Comparison of ENCODE assay signal across 8 mouse cellular contexts in the genomic region with DNA sequence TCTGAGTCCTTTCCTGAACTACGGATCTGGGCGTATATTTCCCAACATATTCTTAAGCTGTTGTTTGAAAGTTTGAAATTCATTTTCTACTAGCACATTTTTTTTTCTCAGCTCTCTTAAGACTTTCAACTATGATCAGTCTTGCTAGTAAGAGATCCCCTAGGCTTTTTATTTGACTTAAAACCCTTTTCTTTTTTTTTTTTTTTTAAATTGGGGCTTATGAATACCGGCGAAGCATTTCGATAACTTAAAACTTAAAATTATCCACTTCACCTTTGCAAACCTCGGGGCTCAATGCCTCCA. TPM values are rescaled to one million over a fixed set of nuclear protein-coding genes. Genes with fewer than 3 reads are reported as not detected.
A peak's percentile ranks its signal among the peaks of the same experiment; 100 is the strongest.
DNase-seq lines count a peak whose midpoint lies in the region; ATAC-seq and TF ChIP-seq lines count a peak whose summit lies in the region.

No protein-coding gene starts in this region.

- H3K4me3 ChIP-seq in liver, adult 2 months (ENCODE audit: insufficient read depth, low read depth, low read length): peak overlapping the region; percentile 55
- H3K4me3 ChIP-seq in embryonic facial prominence, embryonic 11.5 days (ENCODE audit: low read depth, low read length): peak overlapping the region; percentile 97
- H3K4me3 ChIP-seq in intestine, embryonic 14.5 days (ENCODE audit: low read depth, low read length): peak overlapping the region; percentile 80
- H3K4me3 ChIP-seq in myocyte: peak overlapping the region; percentile 77

- peak overlapping the region; percentile 96 for H3ac ChIP-seq in myocyte (ENCODE audit: control insufficient read depth, insufficient read length)

- no peak for TF ChIP-seq POLR2A in liver, adult 2 months (IDR thresholded peaks at IDR 0.05; ENCODE audit: extremely low read depth, insufficient read depth, low read length)
- TF ChIP-seq POLR2A in myocyte (IDR thresholded peaks at IDR 0.05; ENCODE audit: insufficient read length, low read depth): no peak

- peak overlapping the region; percentile 72 for H3K4me2 ChIP-seq in embryonic facial prominence, embryonic 11.5 days (ENCODE audit: low read depth, low read length)
- H3K4me2 ChIP-seq in intestine, embryonic 14.5 days (ENCODE audit: low read length): peak overlapping the region; percentile 65
- H3K4me2 ChIP-seq in myocyte (ENCODE audit: low read depth): peak overlapping the region; percentile 88

- 2% methylated on average over 6 of the region's 6 CpGs for WGBS in liver, adult 2 months
- WGBS in embryonic facial prominence, embryonic 11.5 days: 6% methylated on average over 6 of the region's 6 CpGs
- WGBS in intestine, embryonic 14.5 days: 4% methylated on average over 6 of the region's 6 CpGs

- no peak for DNase-seq in liver, adult 2 months (ENCODE audit: extremely low read depth, low read depth, low spot score)
- DNase-seq in liver: no peak
- DNase-seq in embryonic facial prominence, embryonic 11.5 days (ENCODE audit: low spot score): no peak
- no peak for DNase-seq in intestine, embryonic 14.5 days (ENCODE audit: low spot score)
- DNase-seq in urinary bladder, adult 2 months (ENCODE audit: low spot score): no peak
- no peak for DNase-seq in ovary, postnatal 10 days (ENCODE audit: low spot score)
- no peak for DNase-seq in layer of hippocampus, adult 9-11 months

- H3K36me3 ChIP-seq in liver, adult 2 months (ENCODE audit: control insufficient read depth, insufficient read depth, low read length): no peaks in the 10 kb centered on the region
- no peaks in the 10 kb centered on the region for H3K36me3 ChIP-seq in embryonic facial prominence, embryonic 11.5 days (replicated peaks; ENCODE audit: control insufficient read depth, insufficient read depth, low read depth, low read length)
- no peaks in the 10 kb centered on the region for H3K36me3 ChIP-seq in intestine, embryonic 14.5 days (ENCODE audit: control insufficient read depth, insufficient read depth, low read length)
- H3K36me3 ChIP-seq in myocyte (ENCODE audit: control insufficient read depth, insufficient read depth): no peaks in the 10 kb centered on the region

- no peaks in the 10 kb centered on the region for H3K9me3 ChIP-seq in embryonic facial prominence, embryonic 11.5 days (replicated peaks; ENCODE audit: control insufficient read depth, low read length)
- H3K9me3 ChIP-seq in intestine, embryonic 14.5 days (ENCODE audit: control insufficient read depth, low read length): no peaks in the 10 kb centered on the region

- H3K4me1 ChIP-seq in liver, adult 2 months (ENCODE audit: control insufficient read depth, insufficient read depth, low read length): peaks cover 17% of the 10 kb centered on the region
- H3K4me1 ChIP-seq in embryonic facial prominence, embryonic 11.5 days (ENCODE audit: control insufficient read depth, insufficient read depth, low read length): no peaks in the 10 kb centered on the region; the same call in 1 of the 2 replicates
- peaks cover 19% of the 10 kb centered on the region for H3K4me1 ChIP-seq in intestine, embryonic 14.5 days (replicated peaks; ENCODE audit: control insufficient read depth, insufficient read depth, low read length)

- H3K79me2 ChIP-seq in liver, adult 2 months (ENCODE audit: control insufficient read depth, insufficient read depth, low read length): peaks cover 15% of the 10 kb centered on the region
- H3K79me2 ChIP-seq in myocyte (ENCODE audit: control insufficient read depth, insufficient read depth): peaks cover 35% of the 10 kb centered on the region

- no peaks in the 10 kb centered on the region for H3K27me3 ChIP-seq in liver, adult 2 months (ENCODE audit: control insufficient read depth, insufficient read depth, low read length)
- H3K27me3 ChIP-seq in embryonic facial prominence, embryonic 11.5 days (ENCODE audit: control insufficient read depth, insufficient read depth, low read length): no peaks in the 10 kb centered on the region
- H3K27me3 ChIP-seq in intestine, embryonic 14.5 days (replicated peaks; ENCODE audit: control insufficient read depth, insufficient read depth, low read length): no peaks in the 10 kb centered on the region
- H3K27me3 ChIP-seq in myocyte (ENCODE audit: control insufficient read depth, insufficient read depth, insufficient read length): no peaks in the 10 kb centered on the region

- H3K27ac ChIP-seq in liver, adult 2 months (replicated peaks; ENCODE audit: insufficient read depth, low read depth, low read length): peak overlapping the region; percentile 83
- H3K27ac ChIP-seq in embryonic facial prominence, embryonic 11.5 days (replicated peaks; ENCODE audit: low read depth, low read length): peak overlapping the region; percentile 99; the same call in 1 of the 2 replicates
- H3K27ac ChIP-seq in intestine, embryonic 14.5 days (ENCODE audit: low read depth): peak overlapping the region; percentile 96

- ATAC-seq in embryonic facial prominence, embryonic 11.5 days (replicated peaks; ENCODE audit: insufficient number of reproducible peaks, low FRiP score, low TSS enrichment, low read depth): no peak
- no peak for ATAC-seq in intestine, embryonic 14.5 days (replicated peaks; ENCODE audit: low FRiP score, low TSS enrichment, low read depth)

- peak overlapping the region; percentile 65 for H3K9ac ChIP-seq in liver, adult 2 months (ENCODE audit: low read depth, low read length)
- peak overlapping the region; percentile 92 for H3K9ac ChIP-seq in embryonic facial prominence, embryonic 11.5 days (replicated peaks; ENCODE audit: low read length)
- peak overlapping the region; percentile 91 for H3K9ac ChIP-seq in intestine, embryonic 14.5 days (ENCODE audit: low read length)

- no peak for TF ChIP-seq CTCF in liver, adult 2 months (IDR thresholded peaks at IDR 0.05; ENCODE audit: low read depth, low read length)

TF ChIP-seq in myocyte, 11 proteins besides CTCF, POLR2A, EP300 and RAD21:
- TF ChIP-seq POLR2AphosphoS2 (IDR thresholded peaks at IDR 0.05; ENCODE audit: insufficient read length, low read depth) (no peak), MYOG (IDR thresholded peaks at IDR 0.05; ENCODE audit: control insufficient read depth in 1 of 3, insufficient read depth in 1 of 3, insufficient read length in 2 of 3, low read depth in 2 of 3) (no peak), TCF12 (IDR thresholded peaks at IDR 0.05; ENCODE audit: insufficient read depth, poor library complexity, severe bottlenecking) (no peak), MAX (IDR thresholded peaks at IDR 0.05; ENCODE audit: low read depth) (no peak), CEBPB (IDR thresholded peaks at IDR 0.05; ENCODE audit: insufficient read depth, poor library complexity, severe bottlenecking) (no peak), TCF3 (IDR thresholded peaks at IDR 0.05; ENCODE audit: insufficient read length, low read depth) (no peak), MYOD1 (IDR thresholded peaks at IDR 0.05; ENCODE audit: control insufficient read depth in 1 of 3, insufficient read length in 2 of 3, low read depth in 2 of 3) (no peak), USF1 (IDR thresholded peaks at IDR 0.05; ENCODE audit: low read depth) (no peak), E2F4 (IDR thresholded peaks at IDR 0.05; ENCODE audit: insufficient read depth) (no peak), SRF (IDR thresholded peaks at IDR 0.05; ENCODE audit: control insufficient read depth, insufficient read length, low read depth) (no peak)

RNA-seq across cellular contexts. Expression of gene Lcor, which starts 0.6 kb away (rescaled TPM):
- 17.1 and 18.1 TPM in 2 replicates for total RNA-seq in liver, adult 2 months (2014; rRNA removed)
- 2.3 and 2.6 TPM in 2 replicates for polyA plus RNA-seq in liver, adult 2 months (2012; rRNA removed)
- 14.8 and 15.4 TPM in 2 replicates for polyA plus RNA-seq in embryonic facial prominence, embryonic 11.5 days (2014; fragmentation: Nextera tagmentation; extraction: Ambion mirVana)
- 26.7 and 27.6 TPM in 2 replicates for polyA plus RNA-seq in intestine, embryonic 14.5 days (2014; fragmentation: Nextera tagmentation; extraction: Ambion mirVana)
- 1.1 TPM for polyA plus RNA-seq in myocyte (2012; fragmentation: generic; extraction: Trizol)
- 1.3 and 2.5 TPM in 2 replicates for polyA plus RNA-seq in urinary bladder, adult 2 months (2012; rRNA removed)
